In genomic region chr12:74762284-74762683, GRCm38 (mm10) we compare ENCODE assay signal across 25 mouse cellular contexts.
A peak's percentile ranks its signal among the peaks of the same experiment; 100 is the strongest.
DNase-seq lines count a peak whose midpoint lies in the region; ATAC-seq and TF ChIP-seq lines count a peak whose summit lies in the region.
"Had no signal": no experiment of that assay in that cellular context is flagged by ENCODE, and none has a peak within 500 bp of the region (broad histone marks: within the 10 kb centered on the region; RNA-seq: fewer than 3 reads in every experiment).

No protein-coding gene starts in this region.

- H3K36me3 ChIP-seq in kidney, adult 2 months (ENCODE audit: control insufficient read depth, insufficient read depth, low read length): no peaks in the 10 kb centered on the region
- no peaks in the 10 kb centered on the region for H3K36me3 ChIP-seq in liver, adult 2 months (ENCODE audit: control insufficient read depth, insufficient read depth, low read length)
- H3K36me3 ChIP-seq in liver, embryonic 13.5 days: no peaks in the 10 kb centered on the region
- no peaks in the 10 kb centered on the region for H3K36me3 ChIP-seq in liver, postnatal 0 days (replicated peaks; ENCODE audit: insufficient read depth, low read length)
- no peaks in the 10 kb centered on the region for H3K36me3 ChIP-seq in hindbrain, embryonic 10.5 days
- H3K36me3 ChIP-seq: embryonic facial prominence, embryonic 10.5 days; embryonic facial prominence, embryonic 12.5 days; forebrain, embryonic 12.5 days; G1E had no signal

- peak; percentile 48; the same call in 1 of the 2 replicates for ATAC-seq in liver, embryonic 13.5 days (ENCODE audit: low read depth)
- peak; percentile 57; the same call in 1 of the 2 replicates for ATAC-seq in liver, postnatal 0 days
- ATAC-seq: CD4-positive, CD25-positive, alpha-beta regulatory T cell, adult 4 months; forebrain, embryonic 14.5 days; forebrain, embryonic 16.5 days; Patski had no signal

- no peak overlapping the region for H3K9ac ChIP-seq in liver, adult 2 months (ENCODE audit: low read depth, low read length)
- no peak overlapping the region for H3K9ac ChIP-seq in liver, embryonic 13.5 days
- no peak overlapping the region for H3K9ac ChIP-seq in liver, postnatal 0 days (replicated peaks)
- H3K9ac ChIP-seq: embryonic facial prominence, embryonic 12.5 days; forebrain, embryonic 12.5 days had no signal

- H3K27me3 ChIP-seq in kidney, adult 2 months (replicated peaks; ENCODE audit: control insufficient read depth, insufficient read depth, low read length): no peaks in the 10 kb centered on the region
- H3K27me3 ChIP-seq in liver, adult 2 months (ENCODE audit: control insufficient read depth, insufficient read depth, low read length): no peaks in the 10 kb centered on the region
- H3K27me3 ChIP-seq in liver, embryonic 13.5 days: no peaks in the 10 kb centered on the region
- H3K27me3 ChIP-seq in liver, postnatal 0 days (ENCODE audit: insufficient read depth, low read length): no peaks in the 10 kb centered on the region
- no peaks in the 10 kb centered on the region for H3K27me3 ChIP-seq in hindbrain, embryonic 10.5 days (ENCODE audit: insufficient read depth, poor library complexity, severe bottlenecking)
- H3K27me3 ChIP-seq: CH12.LX; embryonic facial prominence, embryonic 12.5 days; forebrain, embryonic 12.5 days; Patski had no signal

- H3K4me1 ChIP-seq in kidney, adult 2 months (ENCODE audit: control insufficient read depth, insufficient read depth, low read length): no peaks in the 10 kb centered on the region
- no peaks in the 10 kb centered on the region for H3K4me1 ChIP-seq in liver, adult 2 months (ENCODE audit: control insufficient read depth, insufficient read depth, low read length)
- no peaks in the 10 kb centered on the region for H3K4me1 ChIP-seq in liver, embryonic 13.5 days (replicated peaks)
- H3K4me1 ChIP-seq in liver, postnatal 0 days (ENCODE audit: insufficient read depth): no peaks in the 10 kb centered on the region
- H3K4me1 ChIP-seq in hindbrain, embryonic 10.5 days (replicated peaks): no peaks in the 10 kb centered on the region
- H3K4me1 ChIP-seq: embryonic facial prominence, embryonic 10.5 days; embryonic facial prominence, embryonic 12.5 days; forebrain, embryonic 12.5 days had no signal

- peak; percentile 0 for DNase-seq in kidney, adult 2 months
- no peak for DNase-seq in kidney, adult 8-10 months
- peak; percentile 10 for DNase-seq in liver, adult 2 months (ENCODE audit: extremely low read depth, low read depth, low spot score)
- DNase-seq in liver, embryonic 13.5 days: no peak
- DNase-seq in liver, postnatal 0 days: peak; percentile 17
- no peak for DNase-seq in hindbrain, embryonic 10.5 days (ENCODE audit: low spot score)
- DNase-seq in right cerebral cortex, adult 2 months (ENCODE audit: low spot score in 2 of 2): no peak
- DNase-seq: adrenal gland, adult 2 months; adrenal gland, postnatal 10 days; adrenal gland, postnatal 25 days; B cell, adult 2 months; cerebellum, adult 11 months; cerebellum, adult 2 months; cerebellum, adult 9-10 months; cerebellum, postnatal 10 days; cerebellum, postnatal 25 days had no signal

- no peak for TF ChIP-seq POLR2A in kidney, adult 2 months (IDR thresholded peaks at IDR 0.05; ENCODE audit: low read depth, low read length)
- TF ChIP-seq POLR2A in liver, adult 2 months (IDR thresholded peaks at IDR 0.05; ENCODE audit: extremely low read depth, insufficient read depth, low read length): no peak

- no peak overlapping the region for H3K4me3 ChIP-seq in kidney, adult 2 months (ENCODE audit: insufficient read depth, low read depth, low read length)
- no peak overlapping the region for H3K4me3 ChIP-seq in liver, adult 2 months (ENCODE audit: insufficient read depth, low read depth, low read length)
- H3K4me3 ChIP-seq in liver, embryonic 13.5 days (replicated peaks): no peak overlapping the region
- no peak overlapping the region for H3K4me3 ChIP-seq in liver, postnatal 0 days (ENCODE audit: low read depth, low read length)
- no peak overlapping the region for H3K4me3 ChIP-seq in hindbrain, embryonic 10.5 days
- H3K4me3 ChIP-seq: embryonic facial prominence, embryonic 10.5 days; embryonic facial prominence, embryonic 12.5 days; forebrain, embryonic 12.5 days had no signal

- no peak for TF ChIP-seq EP300 in liver, postnatal 0 days (IDR thresholded peaks at IDR 0.05; ENCODE audit: low read depth)

- WGBS in kidney, adult 2 months: 74% methylated on average over 1 of the region's 1 CpGs
- WGBS in liver, adult 2 months: 26% methylated on average over 1 of the region's 1 CpGs
- 78% methylated on average over 1 of the region's 1 CpGs for WGBS in liver, embryonic 13.5 days (ENCODE audit: insufficient replicate concordance)
- WGBS in liver, postnatal 0 days (ENCODE audit: insufficient replicate concordance): 59% methylated on average over 1 of the region's 1 CpGs
- WGBS in hindbrain, embryonic 10.5 days: 83% methylated on average over 1 of the region's 1 CpGs

- no peak for TF ChIP-seq CTCF in kidney, adult 2 months (conservative IDR thresholded peaks at IDR 0.05; ENCODE audit: insufficient read depth, insufficient read length, low read depth, low read length)
- no peak for TF ChIP-seq CTCF in liver, adult 2 months (IDR thresholded peaks at IDR 0.05; ENCODE audit: low read depth, low read length)
- no peak for TF ChIP-seq CTCF in liver, postnatal 0 days (IDR thresholded peaks at IDR 0.05; ENCODE audit: low read depth)

- H3K79me2 ChIP-seq in liver, adult 2 months (ENCODE audit: control insufficient read depth, insufficient read depth, low read length): no peaks in the 10 kb centered on the region

- H3K27ac ChIP-seq in kidney, adult 2 months (ENCODE audit: insufficient read depth, low read depth, low read length): no peak overlapping the region
- no peak overlapping the region for H3K27ac ChIP-seq in liver, adult 2 months (replicated peaks; ENCODE audit: insufficient read depth, low read depth, low read length)
- H3K27ac ChIP-seq in liver, embryonic 13.5 days: no peak overlapping the region
- no peak overlapping the region for H3K27ac ChIP-seq in liver, postnatal 0 days (ENCODE audit: low read depth)
- H3K27ac ChIP-seq in hindbrain, embryonic 10.5 days: no peak overlapping the region
- H3K27ac ChIP-seq: embryonic facial prominence, embryonic 10.5 days; embryonic facial prominence, embryonic 12.5 days; forebrain, embryonic 12.5 days had no signal

- no peak overlapping the region for H3K4me2 ChIP-seq in liver, embryonic 13.5 days
- no peak overlapping the region for H3K4me2 ChIP-seq in liver, postnatal 0 days (ENCODE audit: low read depth, low read length)
- H3K4me2 ChIP-seq: embryonic facial prominence, embryonic 12.5 days; forebrain, embryonic 12.5 days had no signal

- no peaks in the 10 kb centered on the region for H3K9me3 ChIP-seq in liver, embryonic 13.5 days (replicated peaks)
- no peaks in the 10 kb centered on the region for H3K9me3 ChIP-seq in liver, postnatal 0 days (ENCODE audit: low read length)
- no peaks in the 10 kb centered on the region for H3K9me3 ChIP-seq in hindbrain, embryonic 10.5 days
- H3K9me3 ChIP-seq: embryonic facial prominence, embryonic 10.5 days; embryonic facial prominence, embryonic 12.5 days; forebrain, embryonic 12.5 days had no signal

Comparison
In these comparisons a context has a peak if more than half of its experiments do, and no peak if none do; other contexts are left out.
1. DNase-seq: peak in kidney, adult 2 months (single experiment), liver, adult 2 months (single experiment) and liver, postnatal 0 days (single experiment); none in kidney, adult 8-10 months (0 of 2), liver, embryonic 13.5 days (single experiment), hindbrain, embryonic 10.5 days (single experiment) and right cerebral cortex, adult 2 months (0 of 2).